Mouse (Mus musculus) midbrain, embryonic 14.5 days (tissue): ENCODE measurements at regions not wholly inside any gene's neighbourhood (a gene's known extent, or its start where the extent isn't known, plus 50 kb on each side); places are given as distances from the start of the nearest gene placed in this dataset.
A peak's percentile ranks its signal among the peaks of the same experiment; 100 is the strongest.

Experiments
- ATAC-seq: fragments of 200-750 bp; cut with Nextera tagmentation; 2 replicates; pipeline ENCODE4 v1.8.0; 2017; ENCODE audit warnings: moderate number of reproducible peaks, moderate library complexity; ENCODE audit not compliant: low FRiP score, low TSS enrichment
- DNase-seq: peaks from one replicate; pipeline ENCODE4 v3.0.0-alpha.2; 2015
- H3K27ac ChIP-seq: fragments of 300-500 bp; sonication (generic); replicated peaks from 2 replicates; pipeline ENCODE4 v1.5.1; 2014; ENCODE audit warnings: mild to moderate bottlenecking, low read depth, low read length, moderate library complexity
- H3K27me3 ChIP-seq: fragments of 300-500 bp; sonication (generic); 2 replicates; pipeline ENCODE4 v1.6.1; 2014; ENCODE audit warnings: low read length, control low read depth, mixed read lengths; ENCODE audit not compliant: control insufficient read depth, insufficient read depth
- H3K36me3 ChIP-seq: fragments of 300-500 bp; sonication (generic); 2 replicates; pipeline ENCODE4 v1.6.1; 2014; ENCODE audit warnings: low read length, control low read depth; ENCODE audit not compliant: control insufficient read depth, insufficient read depth
- H3K4me1 ChIP-seq: fragments of 300-500 bp; sonication (generic); 2 replicates; pipeline ENCODE4 v1.6.1; 2014; ENCODE audit warnings: mild to moderate bottlenecking, antibody characterized with exemption, low read length, control low read depth; ENCODE audit not compliant: control insufficient read depth, insufficient read depth
- H3K4me2 ChIP-seq: fragments of 300-500 bp; sonication (generic); 2 replicates; pipeline ENCODE4 v1.6.1; 2014; ENCODE audit warnings: mild to moderate bottlenecking, low read length, moderate library complexity
- H3K4me3 ChIP-seq: fragments of 300-500 bp; sonication (generic); replicated peaks from 2 replicates; pipeline ENCODE4 v1.5.1; 2014; ENCODE audit warnings: low read depth, low read length
- H3K9ac ChIP-seq: fragments of 300-500 bp; sonication (generic); replicated peaks from 2 replicates; pipeline ENCODE4 v1.6.1; 2014; ENCODE audit warnings: mild to moderate bottlenecking, low read length, moderate library complexity
- H3K9me3 ChIP-seq: fragments of 300-500 bp; sonication (generic); 2 replicates; pipeline ENCODE4 v1.6.1; 2016; ENCODE audit warnings: low read length, control low read depth, mixed read lengths; ENCODE audit not compliant: control insufficient read depth
- WGBS: fragments of 180-500 bp; shearing (Covaris S2); extraction: QIAGEN DNeasy Blood & Tissue Kit; methylation state at CpG from one replicate; pipeline ENCODE4 v1.1.7; 2014; 5-methylcytosine and 5-hydroxymethylcytosine counted together

- DNase-seq = no peak
- ATAC-seq = no peak
Measured at GRCm38 (mm10) chr6:84392752-84393511, 200.8 kb downstream of the Cyp26b1 start.

GRCm38 (mm10) chr6:84391016-84391415, 202.7 kb downstream of the Cyp26b1 start:
- Histone ChIP-seq H3K4me1 (no peaks in the 10 kb centered on the region), H3K9ac (no peak overlapping the region), H3K27ac (no peak overlapping the region), H3K9me3 (no peaks in the 10 kb centered on the region), H3K36me3 (no peaks in the 10 kb centered on the region), H3K4me3 (no peak overlapping the region), H3K4me2 (no peak overlapping the region), H3K27me3 (no peaks in the 10 kb centered on the region)
- DNase-seq = no peak
- ATAC-seq = no peak
- WGBS = 97% methylated on average over 3 of the region's 3 CpGs

More at GRCm38 (mm10) chr6:84392752-84393511, 200.8 kb downstream of the Cyp26b1 start:
- H3K4me1 ChIP-seq = no peaks in the 10 kb centered on the region
- no peak overlapping the region for H3K4me2 ChIP-seq
- no peaks in the 10 kb centered on the region for H3K27me3 ChIP-seq
- 92% methylated on average over 14 of the region's 14 CpGs for WGBS
- H3K4me3 ChIP-seq = no peak overlapping the region
- H3K9me3 ChIP-seq = no peaks in the 10 kb centered on the region
- H3K9ac ChIP-seq = no peak overlapping the region
- H3K27ac ChIP-seq = no peak overlapping the region
- no peaks in the 10 kb centered on the region for H3K36me3 ChIP-seq

GRCm38 (mm10) chr6:84385696-84386095, 208.0 kb downstream of the Cyp26b1 start:
- no peak for DNase-seq

GRCm38 (mm10) chr6:84383718-84384117, 210.0 kb downstream of the Cyp26b1 start:
- Histone ChIP-seq H3K9ac (no peak overlapping the region), H3K9me3 (no peaks in the 10 kb centered on the region), H3K36me3 (no peaks in the 10 kb centered on the region), H3K4me1 (no peaks in the 10 kb centered on the region), H3K4me2 (no peak overlapping the region), H3K4me3 (no peak overlapping the region), H3K27me3 (no peaks in the 10 kb centered on the region), H3K27ac (no peak overlapping the region)
- DNase-seq (no peak), ATAC-seq (no peak)
- WGBS = 91% methylated on average over 3 of the region's 3 CpGs

More at GRCm38 (mm10) chr6:84385696-84386095, 208.0 kb downstream of the Cyp26b1 start:
- Histone ChIP-seq H3K36me3 (no peaks in the 10 kb centered on the region), H3K9me3 (no peaks in the 10 kb centered on the region), H3K9ac (no peak overlapping the region), H3K4me1 (no peaks in the 10 kb centered on the region), H3K4me3 (no peak overlapping the region), H3K27ac (no peak overlapping the region), H3K4me2 (no peak overlapping the region), H3K27me3 (no peaks in the 10 kb centered on the region)
- WGBS = 63% methylated on average over 10 of the region's 10 CpGs
- no peak for ATAC-seq

GRCm38 (mm10) chr6:84383141-84383540, 210.6 kb downstream of the Cyp26b1 start:
- H3K4me2 ChIP-seq = no peak overlapping the region
- ATAC-seq = no peak
- no peaks in the 10 kb centered on the region for H3K9me3 ChIP-seq
- H3K4me3 ChIP-seq = no peak overlapping the region
- DNase-seq = no peak
- no peaks in the 10 kb centered on the region for H3K27me3 ChIP-seq
- WGBS = 82% methylated on average over 3 of the region's 3 CpGs
- no peaks in the 10 kb centered on the region for H3K4me1 ChIP-seq
- H3K9ac ChIP-seq = no peak overlapping the region
- H3K36me3 ChIP-seq = no peaks in the 10 kb centered on the region
- no peak overlapping the region for H3K27ac ChIP-seq

GRCm38 (mm10) chr6:84381571-84381970, 212.1 kb downstream of the Cyp26b1 start:
- Histone ChIP-seq H3K4me2 (no peak overlapping the region), H3K4me1 (no peaks in the 10 kb centered on the region), H3K4me3 (no peak overlapping the region), H3K27me3 (no peaks in the 10 kb centered on the region), H3K9ac (no peak overlapping the region), H3K9me3 (no peaks in the 10 kb centered on the region), H3K36me3 (no peaks in the 10 kb centered on the region), H3K27ac (no peak overlapping the region)
- ATAC-seq (no peak), DNase-seq (no peak)
- WGBS = 90% methylated on average over 10 of the region's 10 CpGs

- no peaks in the 10 kb centered on the region for H3K4me1 ChIP-seq
- no peaks in the 10 kb centered on the region for H3K36me3 ChIP-seq
- no peaks in the 10 kb centered on the region for H3K9me3 ChIP-seq
- DNase-seq (no peak), ATAC-seq (no peak)
- no peak overlapping the region for H3K4me2 ChIP-seq
- H3K4me3 ChIP-seq = no peak overlapping the region
- H3K27me3 ChIP-seq = no peaks in the 10 kb centered on the region
- H3K9ac ChIP-seq = no peak overlapping the region
- H3K27ac ChIP-seq = no peak overlapping the region
- WGBS = 88% methylated on average over 11 of the region's 11 CpGs
Measured at GRCm38 (mm10) chr6:84376666-84377065, 217.0 kb downstream of the Cyp26b1 start.

GRCm38 (mm10) chr6:84375498-84375897, 218.2 kb downstream of the Cyp26b1 start:
- no peaks in the 10 kb centered on the region for H3K9me3 ChIP-seq
- H3K36me3 ChIP-seq = no peaks in the 10 kb centered on the region
- ATAC-seq = no peak; the same call in 1 of the 2 replicates
- WGBS = 16% methylated on average over 8 of the region's 8 CpGs
- H3K27ac ChIP-seq = no peak overlapping the region
- H3K9ac ChIP-seq = no peak overlapping the region
- no peak overlapping the region for H3K4me3 ChIP-seq
- no peak overlapping the region for H3K4me2 ChIP-seq
- peak; percentile 82 for DNase-seq
- H3K4me1 ChIP-seq = no peaks in the 10 kb centered on the region
- no peaks in the 10 kb centered on the region for H3K27me3 ChIP-seq

- no peak overlapping the region for H3K27ac ChIP-seq
- no peaks in the 10 kb centered on the region for H3K9me3 ChIP-seq
- no peaks in the 10 kb centered on the region for H3K4me1 ChIP-seq
- ATAC-seq (no peak), DNase-seq (no peak)
- H3K27me3 ChIP-seq = no peaks in the 10 kb centered on the region
- WGBS = 67% methylated on average over 6 of the region's 6 CpGs
- H3K36me3 ChIP-seq = no peaks in the 10 kb centered on the region
- H3K4me3 ChIP-seq = no peak overlapping the region
- no peak overlapping the region for H3K4me2 ChIP-seq
- no peak overlapping the region for H3K9ac ChIP-seq
Measured at GRCm38 (mm10) chr6:84366365-84366764, 227.3 kb downstream of the Cyp26b1 start.
